Mouse (Mus musculus) left cerebral cortex, adult 9 months (tissue): ENCODE results near the gene Olfr134.
"Not testable (repeated sequence)": the region's sequence is repeated elsewhere in the genome, so short reads cannot be mapped to it uniquely, and the experiment has no call there.

Source experiments
- DNase-seq, 2 experiments: peaks; one replicate each; pipeline ENCODE4 v3.0.0; 2022; ENCODE audit warnings: low spot score in 2 of 2

Olfr134 gene

GRCm38 (mm10) chr17:38171088-38171487 is at the start of gene Olfr134:
Olfr134 (plus strand) TSS chr17:38171388.
- no peak for DNase-seq

GRCm38 (mm10) chr17:38124199-38124598 is 47.0 kb upstream of the Olfr134 start:
- DNase-seq, result not testable (repeated sequence)

- DNase-seq, result not testable (repeated sequence)
Measured at GRCm38 (mm10) chr17:38125371-38125770, 45.8 kb upstream of the Olfr134 start.

- no peak for DNase-seq
Measured at GRCm38 (mm10) chr17:38134426-38134825, 36.8 kb upstream of the Olfr134 start, which contains the start of gene Olfr132. Olfr132 (minus strand) TSS chr17:38134526.

- no peak for DNase-seq
Measured at GRCm38 (mm10) chr17:38144981-38145380, 26.2 kb upstream of the Olfr134 start, which contains the start of gene Olfr133. Olfr133 (plus strand) TSS chr17:38145281.

GRCm38 (mm10) chr17:38204035-38204434 is 32.8 kb downstream of the Olfr134 start, which contains the start of gene Olfr135:
Olfr135 (plus strand) TSS chr17:38204335.
- no peak for DNase-seq
